Mouse (Mus musculus) adrenal gland, adult 18-20 months (tissue): ENCODE results near the gene Edil3. TPM values are rescaled to one million over a fixed set of nuclear protein-coding genes. Genes with fewer than 3 reads are reported as not detected.

ENCODE experiments used
- DNase-seq, 2 experiments: peaks; one replicate each; pipeline ENCODE4 v3.0.0; 2021 to 2022; ENCODE audit warnings: low spot score in 2 of 2
- long read RNA-seq, 2 experiments: library from polyadenylated mRNA; stranded (forward); transcript quantifications; one replicate each; pipeline ENCODE4 v2.0.0; 2021
- total RNA-seq, 2 experiments: library from RNA; stranded (reverse); gene quantifications; 1 replicate in 1 of 2; 2 replicates in 1 of 2; pipeline ENCODE4 v1.2.3; 2021

Gene Edil3
- 1 to 10 TPM; 2.2 to 2.8 TPM for total RNA-seq
- long read RNA-seq, experiment 1, full-length matches to known transcripts, result 2 of 2 reads
- long read RNA-seq, experiment 1, partial matches to known transcripts, result 0 of 2 reads
- long read RNA-seq, experiment 1, other reads (novel, unspliced or antisense), result 0 of 2 reads
- long read RNA-seq, experiment 2, partial matches to known transcripts, result 0 of 1 reads
- long read RNA-seq, experiment 2, other reads (novel, unspliced or antisense), result 1 of 1 reads

DNA sequence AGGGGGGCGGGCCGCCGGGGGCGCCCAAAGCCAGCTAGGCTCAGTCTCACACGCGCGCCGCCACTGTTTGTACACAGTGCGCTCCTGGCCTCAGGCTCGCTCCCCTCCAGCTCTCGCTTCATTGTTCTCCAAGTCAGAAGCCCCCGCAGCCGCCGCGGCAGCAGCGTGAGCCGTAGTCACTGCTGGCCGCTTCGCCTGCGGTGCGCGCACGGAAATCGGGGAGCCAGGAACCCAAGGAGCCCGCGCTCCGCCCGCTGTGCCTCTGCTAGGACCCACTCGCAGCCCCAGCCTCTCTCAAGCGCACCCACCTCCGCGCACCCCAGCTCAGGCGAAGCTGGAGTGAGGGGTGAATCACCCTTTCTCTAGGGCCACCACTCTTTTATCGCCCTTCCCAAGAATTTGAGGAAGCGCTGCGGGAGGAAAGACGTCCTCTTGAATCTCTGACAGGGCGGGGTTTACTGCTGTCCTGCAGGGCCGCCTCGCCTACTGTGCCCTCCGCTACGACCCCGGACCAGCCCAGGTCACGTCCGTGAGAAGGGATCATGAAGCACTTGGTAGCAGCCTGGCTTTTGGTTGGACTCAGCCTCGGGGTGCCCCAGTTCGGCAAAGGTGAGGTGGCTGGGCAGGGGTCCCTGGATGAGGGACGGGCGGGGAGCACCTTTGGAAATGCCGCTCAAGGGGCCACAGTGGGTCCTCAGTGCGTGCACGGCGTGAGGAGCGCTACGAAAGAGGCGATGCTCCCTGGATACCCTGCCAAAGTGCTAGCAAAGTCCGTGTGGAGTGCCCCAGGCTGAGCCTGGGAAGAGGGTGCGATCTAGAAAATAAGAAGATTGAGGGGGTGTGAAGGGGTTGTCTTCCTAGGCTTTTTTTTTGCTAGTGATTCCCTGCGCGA lies at the start of gene Edil3:
Gene Edil3 (plus strand): TSS at position 33 of the 892 bp plus-strand sequence.
- DNase-seq, result no peak

DNA sequence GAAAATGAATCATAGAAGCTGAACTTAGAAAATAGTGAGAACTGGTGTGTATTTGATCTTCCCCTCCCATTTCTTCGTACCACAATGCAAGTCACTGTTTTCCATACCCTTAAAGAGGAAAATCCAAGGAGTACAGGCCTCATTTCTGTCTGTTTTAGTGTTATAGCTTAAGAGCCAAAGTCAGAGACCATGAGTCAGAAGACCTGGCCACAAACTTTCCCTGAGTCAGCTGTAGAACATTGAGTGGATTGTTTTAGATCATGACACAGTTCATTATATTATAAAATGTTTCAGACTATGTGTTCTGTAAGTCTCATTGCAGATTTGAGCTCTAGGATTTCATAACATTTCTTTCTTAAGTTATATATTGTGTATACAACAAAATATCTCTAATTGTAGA lies 22.1 kb upstream of the Edil3 start:
- DNase-seq, result no peak

DNA sequence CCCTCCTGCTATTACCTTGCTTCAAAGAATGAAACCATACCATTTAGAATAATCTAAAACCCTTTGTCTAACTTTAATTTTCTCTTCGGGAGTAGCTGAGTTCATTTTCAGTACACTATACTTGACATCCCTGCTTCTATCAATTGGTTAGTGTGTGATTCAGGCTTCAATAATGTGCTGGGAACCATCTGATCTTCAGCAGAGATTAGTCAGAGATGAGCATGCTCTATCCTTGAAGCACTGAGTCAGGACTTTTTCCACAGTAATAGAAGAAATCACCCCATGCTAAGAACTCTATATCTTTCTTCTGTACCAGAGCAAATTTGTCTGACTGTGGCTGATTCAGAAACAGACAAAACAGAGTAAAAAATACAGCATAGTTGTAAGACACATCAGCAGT lies 20.3 kb upstream of the Edil3 start:
- DNase-seq, result no peak

GRCm38 (mm10) chr13:88805838-88806237 lies 15.4 kb upstream of the Edil3 start:
- DNase-seq, result no peak

- DNase-seq, result no peak
These were observed 15.0 kb upstream of the Edil3 start for GRCm38 (mm10) chr13:88806269-88806668.

DNA sequence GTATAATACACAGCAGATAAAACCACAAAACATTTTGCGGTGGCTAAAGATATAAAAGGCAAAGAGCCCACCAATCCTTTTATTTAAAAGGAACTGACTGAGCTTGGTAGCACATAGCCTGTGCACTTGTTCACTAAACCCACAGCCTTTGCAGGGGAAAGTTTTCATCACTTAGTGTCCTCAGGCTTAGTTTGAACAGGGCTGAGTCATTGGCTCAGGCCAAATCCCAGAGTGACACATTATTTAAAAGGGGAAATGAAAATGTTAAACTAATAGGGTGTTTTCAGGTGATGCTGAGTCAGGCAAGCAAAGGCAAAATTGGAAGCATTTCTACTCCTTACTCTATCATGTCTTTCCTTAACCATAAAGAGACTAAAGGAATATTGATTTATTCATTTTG lies 11.2 kb upstream of the Edil3 start:
- no peak for DNase-seq

- no peak for DNase-seq
These were observed 475 bp upstream of the Edil3 start for GRCm38 (mm10) chr13:88820686-88821308.

DNA sequence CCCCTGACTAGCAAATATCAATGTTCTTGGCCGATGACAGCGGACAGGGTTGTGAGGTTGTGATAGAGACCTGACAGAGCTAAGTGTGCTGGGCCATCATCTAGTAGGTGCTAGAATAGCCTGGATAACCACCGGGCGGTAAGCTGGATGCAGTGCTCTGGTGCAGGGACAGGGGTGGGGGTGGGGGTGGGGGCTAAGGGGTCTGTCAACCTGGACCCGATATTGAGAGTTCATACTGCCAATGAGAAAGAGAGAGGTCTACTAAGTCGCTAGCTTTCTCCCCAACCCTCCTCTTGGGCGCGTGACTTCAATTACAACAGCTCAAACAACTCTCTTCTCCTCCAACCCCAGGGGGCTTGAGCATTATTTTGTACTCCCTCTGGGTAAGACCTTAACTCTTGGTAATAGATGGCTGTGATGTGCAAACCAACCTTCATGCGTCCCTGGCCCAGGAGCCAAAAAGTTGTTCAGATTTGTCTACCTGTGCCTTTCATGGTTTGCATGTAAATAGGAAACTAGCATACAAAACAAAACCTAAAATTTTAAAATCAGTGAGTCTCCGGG lies 1.1 kb downstream of the Edil3 start:
- no peak for DNase-seq

DNA sequence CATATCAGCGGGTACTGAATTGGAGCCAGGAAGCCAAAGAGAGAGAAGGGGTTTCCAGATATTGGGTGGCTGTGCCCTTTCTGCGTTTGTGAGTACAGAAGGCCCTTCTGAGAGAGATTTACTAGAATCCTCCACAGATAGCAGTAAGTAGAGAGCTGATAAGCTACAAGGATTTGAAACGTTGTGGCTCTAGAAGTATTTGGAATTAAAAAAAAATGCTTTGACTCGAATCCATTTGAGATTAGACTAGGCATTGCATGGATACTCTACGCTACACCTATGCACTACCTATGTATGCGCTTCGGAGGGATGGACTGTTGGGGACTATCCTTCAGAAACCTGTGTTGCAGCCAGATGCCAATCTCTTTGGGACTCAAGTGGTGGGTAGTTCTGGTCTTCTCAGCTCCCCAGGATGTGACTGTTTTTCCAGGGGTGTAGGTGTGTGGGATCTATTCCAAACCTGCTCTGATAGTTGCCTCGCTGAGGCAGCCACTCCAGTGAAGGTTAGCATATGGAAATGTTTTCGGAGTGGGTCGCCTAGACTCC lies 1.8 kb downstream of the Edil3 start:
- DNase-seq, result no peak

DNA sequence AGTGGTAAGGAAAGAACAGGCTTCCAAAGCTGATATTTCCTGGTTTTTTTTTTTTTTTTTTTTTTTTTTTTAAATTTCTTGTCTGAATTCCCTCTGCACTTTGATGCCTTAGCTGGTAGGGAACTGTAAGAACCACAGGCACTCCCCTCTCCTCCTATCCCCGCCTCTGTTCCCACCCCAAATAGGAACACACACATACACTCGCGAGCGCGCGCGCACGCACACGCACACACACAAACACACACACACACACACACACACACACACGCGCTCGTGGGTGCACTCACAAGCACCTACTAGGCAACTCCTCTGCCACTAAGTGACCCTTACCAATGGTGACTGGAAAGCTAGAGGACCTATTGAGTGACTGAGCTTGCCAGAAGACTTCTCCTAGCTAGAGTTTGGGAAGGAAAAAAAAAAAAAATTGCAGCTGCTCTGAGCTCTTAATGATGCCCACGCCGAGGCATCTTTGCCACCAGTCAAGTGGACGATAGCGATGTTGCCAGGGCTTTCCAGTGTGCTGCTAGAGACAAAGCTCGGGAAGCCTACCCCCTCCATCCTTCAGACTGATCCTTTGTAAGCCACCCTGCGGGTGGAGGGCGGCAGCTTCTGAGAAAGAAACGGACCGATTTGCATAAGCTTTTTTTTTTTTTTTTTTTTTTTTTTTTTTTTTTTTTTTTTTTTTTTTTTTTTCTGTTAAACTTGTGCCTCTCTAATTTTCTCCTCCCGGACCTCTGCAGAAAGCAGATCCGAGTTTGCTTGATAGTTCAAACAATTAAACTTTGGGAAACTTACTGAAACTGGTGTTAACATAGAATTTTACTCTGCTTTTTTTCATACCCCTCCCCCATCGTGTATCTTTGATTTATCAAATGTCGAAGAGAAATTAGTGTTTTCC lies 2.5 kb downstream of the Edil3 start:
- no peak for DNase-seq

GRCm38 (mm10) chr13:88824441-88824840 lies 3.2 kb downstream of the Edil3 start:
- no peak for DNase-seq

GRCm38 (mm10) chr13:88828362-88828761 lies 7.1 kb downstream of the Edil3 start:
- DNase-seq, result no peak

DNA sequence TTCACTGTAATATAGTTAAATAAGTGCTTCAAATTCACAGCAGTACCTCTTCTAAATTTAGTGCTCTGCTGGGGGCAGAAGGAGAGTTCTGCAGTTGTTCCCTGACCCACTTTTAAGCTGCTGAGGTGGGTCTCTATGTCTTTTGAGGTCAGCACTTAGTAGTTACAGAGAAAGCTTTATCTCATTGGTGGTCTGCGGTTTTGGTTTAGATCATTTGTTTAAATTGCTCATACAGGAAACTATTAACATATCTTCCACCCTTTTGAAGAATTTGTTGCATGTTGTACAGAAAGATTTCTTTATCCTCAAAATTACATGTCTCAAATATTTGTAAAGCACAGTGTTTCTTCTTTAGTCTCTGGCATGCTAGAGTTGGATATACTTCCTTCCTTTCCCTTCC lies 12.5 kb downstream of the Edil3 start:
- DNase-seq, result no peak

- no peak for DNase-seq
These were observed 28.5 kb downstream of the Edil3 start for GRCm38 (mm10) chr13:88849739-88850138.

- no peak for DNase-seq
These were observed 58.7 kb downstream of the Edil3 start for GRCm38 (mm10) chr13:88879960-88880359.

DNA sequence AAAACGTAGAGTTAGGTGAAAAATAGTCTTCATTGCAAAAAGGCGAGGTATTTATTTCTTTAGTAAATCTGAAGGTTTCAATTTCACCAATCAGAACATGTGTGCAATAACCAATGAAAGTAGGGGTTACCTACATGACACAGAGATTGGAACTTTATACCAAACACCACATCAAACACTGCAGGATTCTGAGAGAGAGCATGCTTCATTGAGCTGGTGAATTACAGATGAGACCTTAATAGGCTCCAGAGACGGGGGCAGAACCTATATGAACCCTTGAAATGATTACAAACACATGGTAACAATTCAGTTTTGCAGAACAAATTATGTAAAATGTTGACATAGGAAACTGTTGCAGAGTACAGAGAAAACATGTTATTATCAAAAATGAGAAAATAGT lies 69.5 kb downstream of the Edil3 start:
- no peak for DNase-seq

- no peak for DNase-seq
These were observed 78.8 kb downstream of the Edil3 start for GRCm38 (mm10) chr13:88900046-88900445.

DNA sequence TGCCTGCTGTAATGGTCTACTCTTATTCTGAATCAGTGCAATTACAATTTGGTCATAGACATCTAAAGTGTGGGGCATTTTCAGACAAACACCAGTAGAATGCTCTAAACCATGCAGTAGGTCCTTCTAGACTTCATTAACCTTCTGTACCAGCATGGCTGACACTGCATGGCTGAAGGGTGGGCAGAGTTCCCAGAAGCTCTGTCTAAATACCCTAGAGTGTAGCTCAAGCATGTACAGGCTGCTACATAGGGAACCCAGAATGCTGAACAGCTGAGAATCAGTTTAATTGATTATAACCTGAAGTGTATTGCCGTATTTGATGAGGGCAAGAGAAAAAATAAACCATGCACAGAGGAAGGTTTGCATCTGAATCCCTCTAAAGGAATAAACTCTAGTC lies 86.1 kb downstream of the Edil3 start:
- no peak for DNase-seq

GRCm38 (mm10) chr13:88908187-88908586 lies 86.9 kb downstream of the Edil3 start:
- no peak for DNase-seq

GRCm38 (mm10) chr13:88916503-88916902 lies 95.2 kb downstream of the Edil3 start:
- no peak for DNase-seq
